Mouse (Mus musculus) heart, postnatal 36 days (tissue): ENCODE results near the gene Flrt3. TPM values are rescaled to one million over a fixed set of nuclear protein-coding genes. Genes with fewer than 3 reads are reported as not detected.

ENCODE experiments used
- DNase-seq, 2 experiments: peaks; one replicate each; pipeline ENCODE4 v3.0.0; 2021 to 2022
- intact Hi-C: fragments of 180-260 bp; cut with DNase I; formaldehyde crosslinking; loops from one replicate; pipeline ENCODE4 v1.15.1; 2025
- total RNA-seq, 2 experiments: library from RNA; stranded (reverse); gene quantifications; 2 replicates each; pipeline ENCODE4 v1.2.3; 2021

The Flrt3 gene
- total RNA-seq: under 1 TPM; 0.27 to 0.47 TPM

DNA sequence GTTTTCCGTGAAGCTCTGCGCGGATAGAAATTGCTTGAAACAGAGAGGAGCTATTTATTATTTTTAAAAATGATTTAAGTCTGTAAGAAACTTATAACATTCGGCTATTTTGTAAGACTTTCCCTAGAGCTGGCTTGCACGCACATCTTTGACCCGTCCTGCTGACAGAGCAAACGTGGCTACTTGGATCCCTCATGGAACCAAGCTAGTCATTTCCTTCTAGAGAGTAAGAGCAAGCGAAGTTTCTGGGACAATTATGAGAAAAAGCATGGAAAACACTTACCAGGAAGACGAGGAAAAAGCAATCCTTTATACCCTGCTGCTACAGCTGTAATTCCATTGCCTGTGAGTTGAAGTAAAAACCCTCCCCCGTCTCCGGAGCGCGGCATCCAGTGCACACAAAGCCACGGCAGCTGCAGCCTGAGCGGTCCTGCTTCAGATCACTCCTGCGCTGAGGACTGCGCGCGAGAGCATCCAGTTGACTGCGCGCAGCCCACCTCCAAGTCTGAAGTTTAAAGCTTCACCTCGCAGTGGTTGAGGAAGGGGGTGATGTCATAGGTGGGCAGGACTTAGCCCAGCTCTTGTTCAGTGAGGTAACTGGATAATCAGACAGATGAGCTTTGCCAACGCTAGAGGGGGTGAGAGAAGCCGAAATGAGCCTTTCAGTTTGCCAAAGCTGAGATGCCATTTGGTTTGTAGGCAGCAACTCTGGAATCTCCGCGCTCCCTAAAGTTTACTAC, at the start of gene Flrt3:
Flrt3 (minus strand) TSS at position 507 of the 740 bp plus-strand sequence.
- DNase-seq: peak; percentile 55 to 59
- intact Hi-C loops: no loop called here

DNA sequence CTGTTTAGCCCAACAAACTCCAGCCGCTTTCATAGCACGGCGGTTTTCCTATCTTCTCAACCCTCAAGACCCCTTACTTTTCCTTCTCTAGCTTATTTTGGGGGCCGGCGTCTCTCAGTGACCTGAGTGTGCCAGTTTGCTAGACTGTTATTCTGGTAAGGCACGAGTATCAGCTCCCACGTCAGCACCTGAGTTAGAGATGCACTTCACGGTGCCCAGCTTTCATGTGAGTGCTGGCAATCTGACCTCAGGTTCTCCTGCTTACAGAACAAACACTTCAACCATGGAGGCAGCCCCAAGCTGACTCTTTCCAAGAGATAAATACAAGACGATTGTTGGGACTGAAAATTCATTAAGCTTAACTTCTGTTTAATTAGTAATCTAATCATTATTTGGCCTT, 46.1 kb upstream of the Flrt3 start:
- DNase-seq: no peak
- intact Hi-C loops: no loop called here

DNA sequence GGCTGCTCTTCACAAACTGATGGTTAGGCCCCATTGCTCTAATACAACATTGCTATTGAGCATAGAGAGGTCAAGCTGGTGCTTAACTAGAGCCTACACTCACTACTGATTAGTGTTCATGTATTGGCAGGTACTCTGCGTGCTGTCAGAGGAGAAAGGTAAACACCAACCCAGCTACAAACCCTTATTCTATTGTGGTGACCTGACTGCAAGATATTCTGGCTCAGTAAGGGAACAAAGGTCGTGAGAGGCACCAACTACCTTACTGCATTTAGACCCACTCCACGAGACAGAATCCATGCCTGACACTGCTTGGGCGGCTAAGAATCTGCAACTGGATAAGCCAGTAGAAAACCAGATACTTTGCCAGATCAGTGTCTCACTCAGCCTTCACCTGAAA, 44.6 kb upstream of the Flrt3 start:
- no peak for DNase-seq
- intact Hi-C loops: no loop called here

DNA sequence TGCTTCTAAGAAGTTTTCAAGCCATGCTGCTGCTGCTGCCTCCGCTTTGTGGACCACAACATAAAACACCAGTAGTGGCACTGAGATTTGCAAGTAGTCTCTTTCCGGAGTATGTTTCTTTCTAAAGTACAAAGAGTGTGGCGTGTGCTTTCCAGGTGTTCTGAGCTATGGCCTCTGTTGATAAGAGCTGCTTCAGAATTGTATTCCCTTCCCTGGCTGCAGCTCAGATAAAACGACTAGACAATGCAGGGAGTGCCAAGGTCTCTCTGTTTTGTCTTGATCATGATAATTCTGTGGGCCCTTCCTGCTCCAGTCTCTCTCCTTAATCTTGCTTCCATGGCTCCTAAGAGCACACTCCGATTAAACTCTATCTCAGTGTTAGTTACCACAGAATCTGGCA, 36.3 kb upstream of the Flrt3 start:
- DNase-seq: no peak
- intact Hi-C loops: no loop called here

DNA sequence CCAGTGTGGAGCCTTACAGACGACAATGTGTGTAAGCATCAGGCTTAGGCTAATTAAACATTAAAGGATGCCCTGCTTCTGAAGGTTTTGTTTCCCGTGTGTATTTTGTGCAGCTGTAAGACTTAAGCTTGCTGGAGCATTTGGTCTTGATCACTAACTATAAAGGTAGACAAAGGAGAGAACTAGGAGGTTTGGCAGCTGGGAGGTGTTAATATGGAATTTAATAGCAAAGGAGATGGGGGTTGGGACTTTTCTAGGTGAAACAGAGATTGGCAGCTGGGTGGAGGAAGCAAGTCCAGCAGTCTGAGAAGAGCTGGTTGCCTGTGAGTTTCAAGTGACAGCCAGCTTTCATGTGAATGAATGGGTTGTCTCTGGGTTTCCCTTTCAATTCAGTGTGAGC, 34.0 kb upstream of the Flrt3 start:
- intact Hi-C loops: no loop called here
- no peak for DNase-seq

DNA sequence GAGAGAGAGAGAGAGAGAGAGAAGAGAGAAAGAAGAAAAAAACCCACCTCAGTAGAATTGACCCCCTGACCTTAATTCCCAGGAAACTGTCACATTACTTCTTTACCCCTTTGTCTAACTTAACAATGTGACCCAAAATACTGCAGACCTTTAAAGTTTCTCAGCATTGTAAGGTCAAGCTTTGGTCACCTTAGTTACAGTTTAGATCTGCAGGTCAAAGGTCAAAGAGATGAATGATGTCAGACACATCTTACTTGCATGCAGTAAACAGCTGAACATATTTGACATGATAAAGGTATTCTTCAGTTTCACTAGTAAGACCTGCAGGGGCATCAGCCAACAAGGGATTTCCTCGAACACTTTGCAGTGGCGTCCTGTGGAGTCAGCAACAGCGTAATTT, 32.9 kb upstream of the Flrt3 start:
- DNase-seq: no peak
- intact Hi-C loops: no loop called here

DNA sequence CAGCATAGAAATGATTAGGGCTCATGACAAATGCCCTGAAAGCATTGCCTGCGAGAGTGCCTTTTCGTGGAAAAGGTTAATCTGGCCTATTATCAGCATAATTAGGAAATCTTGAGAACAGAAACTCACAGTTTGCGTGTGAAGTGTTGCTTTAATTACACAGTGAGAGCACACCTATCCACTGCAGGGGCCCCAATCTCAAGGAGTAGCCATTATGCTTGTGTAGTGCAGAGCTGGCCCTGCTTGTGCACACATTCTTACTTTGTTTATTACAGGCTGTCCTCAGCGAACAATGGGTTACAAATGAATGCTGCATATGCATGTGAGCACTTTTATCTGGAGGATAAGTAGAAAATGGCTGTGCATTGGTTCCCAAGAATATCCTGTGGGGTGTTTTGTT, 32.1 kb upstream of the Flrt3 start:
- intact Hi-C loops: no loop called here
- no peak for DNase-seq

DNA sequence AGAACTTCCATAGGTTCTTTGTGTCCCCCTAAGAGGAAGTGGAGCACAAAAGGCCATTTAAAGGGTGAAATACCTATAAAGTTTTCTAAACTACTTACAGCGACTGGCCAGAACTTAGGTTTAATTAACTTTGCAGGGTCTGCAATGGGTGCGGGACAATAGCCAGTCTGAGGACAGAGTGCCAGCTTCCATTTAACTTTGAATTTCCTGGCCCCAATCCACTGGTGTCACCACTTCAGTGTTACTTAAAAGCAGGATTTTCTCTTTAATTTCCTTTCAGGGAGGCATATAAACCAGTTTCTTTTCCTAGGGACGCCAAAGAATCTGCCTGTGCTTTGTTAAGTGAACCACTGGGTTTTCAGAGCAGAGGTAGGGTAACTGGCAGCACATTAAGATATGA, 27.3 kb upstream of the Flrt3 start:
- intact Hi-C loops: no loop called here
- DNase-seq: no peak

DNA sequence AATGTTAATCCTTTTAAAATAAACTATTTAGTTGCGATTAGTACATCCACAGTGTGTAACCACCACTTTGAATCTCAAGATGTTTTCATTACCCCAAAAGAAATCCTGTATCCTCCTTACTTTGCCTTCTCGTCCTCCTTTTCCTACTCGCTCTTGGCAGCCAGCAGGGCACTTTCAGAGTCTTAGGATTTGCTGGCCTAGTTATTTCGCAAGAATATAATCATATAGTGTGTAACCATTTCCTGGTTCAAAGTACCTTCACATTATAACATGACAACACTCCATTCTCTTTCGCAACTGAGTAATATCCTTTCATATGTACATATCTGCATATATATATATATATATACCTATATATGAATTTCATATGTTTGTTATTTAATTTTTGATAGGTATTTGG, 22.6 kb upstream of the Flrt3 start:
- DNase-seq: no peak
- intact Hi-C loops: no loop called here

DNA sequence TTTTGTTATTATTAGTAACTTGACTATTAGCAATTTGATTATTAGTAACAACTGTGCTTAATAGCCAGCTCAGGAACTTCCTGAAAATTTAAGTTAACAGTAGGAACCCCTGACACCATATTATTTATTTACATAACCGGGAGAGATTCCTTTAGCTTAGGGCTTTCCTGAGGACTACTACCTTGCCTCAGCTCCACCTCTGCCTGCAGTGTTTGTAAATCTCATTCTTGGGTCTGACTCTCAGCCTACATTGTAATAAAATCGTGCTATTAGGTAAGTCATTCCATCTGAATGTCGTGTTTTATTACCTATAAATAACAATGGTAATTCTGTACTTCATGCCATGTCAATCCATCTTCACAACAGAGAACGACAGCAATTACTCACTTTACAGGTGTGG, 21.2 kb upstream of the Flrt3 start:
- intact Hi-C loops: no loop called here
- DNase-seq: no peak

DNA sequence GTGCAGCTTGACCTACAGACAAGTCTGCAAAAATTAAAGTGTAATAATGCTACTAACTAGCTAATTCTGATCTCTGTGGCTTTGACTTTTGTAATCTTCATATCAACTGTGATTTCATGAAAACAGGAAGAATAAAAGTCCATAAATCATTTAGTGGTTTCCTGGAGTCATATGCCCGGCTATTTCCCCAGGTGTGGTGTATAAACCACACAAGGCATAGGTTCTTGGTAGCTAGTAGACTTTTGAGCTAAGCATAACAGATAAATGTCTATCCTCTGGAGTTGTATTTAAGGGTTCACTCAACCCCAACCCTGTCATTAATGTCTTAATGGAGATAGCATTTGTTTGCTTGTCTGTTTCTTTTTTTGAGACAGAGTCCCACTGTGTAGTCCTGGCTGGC, 20.1 kb upstream of the Flrt3 start:
- no peak for DNase-seq
- intact Hi-C loops: no loop called here

DNA sequence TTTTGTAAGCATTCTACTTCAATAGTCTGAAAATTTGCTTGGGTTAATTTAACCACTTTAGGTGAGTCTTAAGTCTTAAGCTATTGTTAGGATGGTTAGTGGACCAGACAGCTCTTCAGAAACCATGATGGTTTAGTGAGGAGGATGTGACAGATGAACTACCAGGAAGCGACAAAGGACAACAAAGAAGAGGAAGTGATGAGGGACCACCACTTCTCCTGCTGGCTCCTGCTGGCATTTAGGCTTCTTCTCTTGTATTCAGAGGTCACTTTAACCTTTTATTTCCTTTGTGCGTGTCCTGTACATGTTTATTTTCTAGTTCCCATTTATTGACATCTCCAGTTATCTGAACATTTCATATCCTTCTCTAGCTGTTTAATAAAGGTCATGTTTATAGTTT, 19.6 kb upstream of the Flrt3 start:
- intact Hi-C loops: no loop called here
- DNase-seq: no peak

DNA sequence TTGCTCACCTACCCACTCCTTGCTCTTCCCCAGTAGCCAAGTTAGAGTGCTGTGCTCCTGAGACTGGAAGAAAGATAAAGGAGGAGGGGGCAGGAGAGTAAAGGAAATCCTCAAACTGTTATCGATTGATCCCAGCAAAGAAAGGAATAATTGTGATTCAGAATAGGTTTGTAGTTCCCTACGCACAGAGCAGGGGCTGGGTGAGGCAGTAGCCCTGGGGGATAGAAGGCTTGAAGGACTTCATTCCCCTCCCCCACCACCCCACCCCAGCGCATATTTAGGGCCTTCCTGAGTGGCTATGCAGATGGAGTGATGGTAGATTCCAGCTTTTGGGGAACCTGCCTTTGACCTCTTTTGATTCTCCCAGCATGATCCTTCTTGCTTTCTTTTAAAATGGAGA, 5.5 kb upstream of the Flrt3 start:
- intact Hi-C loops: no loop called here
- no peak for DNase-seq

DNA sequence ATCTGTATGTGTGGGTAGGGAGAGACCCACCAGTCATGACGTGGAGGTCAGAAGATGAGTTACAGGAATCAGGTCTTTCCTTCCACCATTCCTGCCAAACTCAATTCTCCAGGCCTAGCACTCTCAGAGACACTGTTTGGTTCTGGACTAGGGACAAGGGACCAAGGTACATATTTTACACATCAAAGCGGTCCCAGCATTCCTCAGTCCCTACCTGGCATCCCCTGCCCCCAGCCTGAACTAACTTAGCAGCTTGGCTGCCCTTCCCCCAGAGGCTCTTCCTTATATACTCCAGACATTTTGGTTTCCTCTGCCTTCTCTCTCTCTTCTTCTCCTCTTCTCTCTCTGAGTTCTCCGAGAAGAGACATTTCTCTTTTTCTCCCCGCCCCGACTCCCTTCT, 2.2 kb upstream of the Flrt3 start:
- intact Hi-C loops: no loop called here
- no peak for DNase-seq

DNA sequence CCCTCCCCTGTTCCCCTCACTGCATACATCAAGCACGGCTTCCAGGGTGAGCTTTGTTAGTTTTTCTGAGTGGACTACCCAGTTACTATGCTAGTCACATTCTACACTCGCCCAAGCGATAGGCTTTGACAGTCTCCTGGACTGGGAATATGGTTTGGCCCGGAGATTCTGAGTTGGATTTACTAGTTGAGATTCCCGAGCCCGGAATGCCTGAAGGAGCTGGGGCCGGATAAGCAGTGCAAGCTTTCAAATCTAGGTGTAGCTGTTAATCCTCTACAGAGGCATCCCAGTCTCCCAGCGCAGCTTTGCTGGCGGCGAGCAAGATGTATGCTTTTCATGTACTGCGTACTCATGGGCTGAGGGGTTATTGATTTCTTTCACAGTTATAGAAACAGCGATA, 812 bp downstream of the Flrt3 start:
- intact Hi-C loops: no loop called here
- peak; percentile 1 to 2 for DNase-seq

DNA sequence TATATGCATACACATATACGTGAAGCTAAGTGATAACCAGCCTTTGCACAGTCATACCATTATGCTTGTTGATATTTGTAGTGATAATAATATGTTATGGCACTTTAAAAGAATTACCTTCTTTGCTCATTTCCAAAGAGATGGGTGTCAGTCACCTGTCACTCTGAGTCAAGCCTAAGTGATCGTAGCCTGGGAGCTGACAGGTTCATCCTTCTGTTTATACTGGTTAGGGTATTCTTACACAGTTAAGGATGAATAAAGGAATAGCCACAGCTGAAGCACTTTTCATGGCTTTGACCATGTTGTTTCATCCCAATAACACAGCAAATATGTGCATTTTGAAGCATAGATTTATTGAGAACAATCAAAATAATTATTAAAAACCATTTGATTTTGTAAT, 1.5 kb downstream of the Flrt3 start:
- no peak for DNase-seq
- intact Hi-C loops: loop anchor here (2.0 to 10.0 kb wide), 2 partner anchors 1385 to 1585 kb away; no protein-coding TSS in a partner anchor

DNA sequence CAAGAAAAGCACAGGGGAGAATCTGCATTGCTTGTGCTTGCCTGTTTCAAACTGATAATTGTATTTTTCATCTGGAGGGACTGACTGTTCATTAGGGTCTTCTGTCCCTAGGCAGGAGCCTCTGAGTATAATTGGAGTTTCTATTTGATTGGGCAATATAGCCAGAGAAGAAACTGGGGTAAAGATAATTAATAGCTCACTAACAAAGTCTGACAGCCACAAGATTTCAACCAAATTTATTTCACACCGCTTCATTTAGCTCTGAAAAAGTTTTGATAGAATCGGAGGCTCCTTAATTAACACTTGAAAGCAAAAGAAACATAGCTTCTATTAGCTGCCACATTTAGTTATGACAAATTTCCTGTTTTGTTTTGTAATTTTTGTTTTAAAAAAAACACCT, 2.2 kb downstream of the Flrt3 start:
- intact Hi-C loops: loop anchor here (2.0 to 10.0 kb wide), 2 partner anchors 1386 to 1586 kb away; no protein-coding TSS in a partner anchor
- DNase-seq: no peak

DNA sequence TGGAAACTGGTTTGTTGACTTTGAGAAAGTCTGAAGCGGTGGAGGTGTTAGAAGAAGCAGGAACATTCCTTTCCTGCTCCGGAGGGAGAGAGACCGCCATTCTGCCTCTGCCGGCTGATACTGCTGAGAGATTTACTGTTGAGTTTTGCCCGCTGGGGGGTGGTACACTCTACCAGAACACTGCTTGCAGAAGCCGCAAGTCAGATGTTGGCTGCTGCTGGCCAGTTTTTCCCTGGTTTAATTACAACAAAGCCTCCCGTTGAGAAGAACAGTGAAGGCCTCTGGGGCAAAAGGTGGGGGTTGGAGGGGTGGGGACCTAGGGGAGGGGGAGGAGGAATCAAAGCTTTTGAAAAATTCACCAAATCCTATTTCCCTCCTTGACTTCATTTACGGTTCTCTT, 3.0 kb downstream of the Flrt3 start:
- peak; percentile 9 to 16 for DNase-seq
- intact Hi-C loops: loop anchor here (2.0 to 10.0 kb wide), 2 partner anchors 1386 to 1586 kb away; no protein-coding TSS in a partner anchor

DNA sequence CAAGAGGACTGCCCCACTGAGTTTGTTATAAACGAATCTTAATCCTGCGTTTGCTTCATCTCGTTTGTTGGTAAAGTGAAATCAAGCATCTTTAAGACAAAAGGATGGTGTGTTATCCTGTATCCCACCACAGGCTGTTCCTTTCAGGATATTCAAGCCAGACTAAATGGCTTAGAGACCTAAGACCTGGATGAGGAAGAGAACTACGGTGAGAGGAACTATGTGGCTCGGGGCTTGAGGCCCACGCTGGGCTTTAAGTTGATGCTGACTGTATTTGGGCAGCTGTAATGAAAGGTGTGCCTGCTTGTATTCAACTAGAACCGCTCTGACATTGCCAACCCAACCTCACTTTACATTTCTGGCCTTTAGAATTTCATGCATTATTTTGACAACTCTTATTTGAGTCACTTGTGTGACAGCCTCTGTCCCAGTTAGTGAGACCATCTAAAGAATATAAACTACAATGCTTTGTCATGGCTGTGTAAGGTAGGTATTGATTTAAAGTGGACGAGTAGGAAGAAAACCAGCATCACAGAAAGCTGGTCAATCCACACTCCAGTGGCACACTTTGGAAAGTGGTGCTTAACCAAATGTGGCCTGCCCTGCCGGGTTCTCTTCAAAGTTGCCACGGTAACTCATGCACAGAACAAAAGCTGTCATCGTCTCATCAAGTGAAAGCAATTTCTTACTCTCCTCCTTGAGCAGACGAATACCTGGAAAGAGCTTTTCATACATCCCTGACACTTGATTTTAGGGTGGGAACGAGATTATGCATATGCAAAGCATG, 3.8 kb downstream of the Flrt3 start:
- no peak for DNase-seq
- intact Hi-C loops: loop anchor here (2.0 to 10.0 kb wide), 2 partner anchors 1387 to 1587 kb away; no protein-coding TSS in a partner anchor

DNA sequence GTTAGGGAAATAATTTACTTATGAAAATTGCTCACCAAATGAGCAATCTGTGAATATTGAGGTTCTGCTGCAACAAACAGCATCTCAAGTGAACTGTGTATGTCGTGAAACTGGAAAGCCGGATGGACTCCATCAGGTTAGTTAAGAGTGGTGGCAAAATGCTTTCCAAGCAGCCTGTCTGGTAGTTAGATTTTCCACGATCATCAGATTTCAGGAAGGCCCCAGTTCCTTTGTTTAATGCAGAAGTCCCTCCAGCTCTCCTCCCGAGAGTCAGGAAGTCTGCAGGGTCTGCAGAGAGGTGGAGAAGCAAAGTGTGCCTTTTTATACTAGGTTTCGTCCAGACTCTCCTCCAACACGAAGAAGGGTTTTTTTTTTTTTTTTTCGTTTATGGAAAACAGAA, 4.4 kb downstream of the Flrt3 start:
- no peak for DNase-seq
- intact Hi-C loops: loop anchor here (10.0 kb wide), 1 partner anchor 1388 kb away; no protein-coding TSS in a partner anchor

DNA sequence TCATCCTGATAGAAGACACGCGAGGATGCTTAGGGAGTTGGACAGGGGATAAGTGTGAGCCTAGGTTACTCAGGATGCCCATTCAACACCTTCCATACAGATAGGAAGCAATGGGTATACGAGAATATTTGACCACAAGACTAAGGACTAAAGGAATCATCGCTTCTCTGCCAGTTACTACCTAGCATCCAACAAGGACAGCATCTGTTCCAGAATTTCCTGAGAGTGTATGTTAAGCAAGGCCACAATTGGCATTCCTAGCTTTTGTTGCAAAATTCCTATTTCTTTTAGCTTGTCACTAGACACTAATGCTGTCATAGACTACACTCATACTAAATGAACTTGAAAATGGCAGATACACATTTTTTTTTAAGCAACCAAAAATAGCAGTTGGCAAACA, 6.9 kb downstream of the Flrt3 start:
- DNase-seq: no peak
- intact Hi-C loops: loop anchor here (10.0 kb wide), 1 partner anchor 1390 kb away; no protein-coding TSS in a partner anchor

DNA sequence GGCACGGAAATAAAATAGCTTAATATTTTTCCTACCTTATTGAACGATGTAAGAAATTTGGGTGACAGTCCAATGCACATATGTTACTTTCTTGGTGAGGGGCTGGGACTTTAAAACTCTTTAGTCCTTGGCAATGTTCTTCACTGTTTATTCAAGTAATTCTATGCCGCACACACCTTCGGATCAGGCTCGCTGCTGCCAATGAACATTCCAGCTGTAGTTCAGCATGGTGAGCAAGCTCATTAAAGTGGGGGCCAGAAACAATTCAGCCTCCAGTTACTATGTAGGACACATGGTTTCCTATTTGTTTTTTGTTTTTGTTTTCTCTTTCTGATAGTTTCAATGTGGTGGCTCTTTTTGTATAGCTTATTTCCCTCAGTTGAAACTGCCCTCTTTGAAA, 8.6 kb downstream of the Flrt3 start:
- no peak for DNase-seq
- intact Hi-C loops: loop anchor here (10.0 kb wide), 1 partner anchor 1392 kb away; no protein-coding TSS in a partner anchor
